Mouse (Mus musculus): ENCODE results near the gene Rpa1. TPM values are rescaled to one million over a fixed set of nuclear protein-coding genes. Genes with fewer than 3 reads are reported as not detected.

Gene Rpa1
- polyA plus RNA-seq, 1 experiment from 2014 or later: 85.0 TPM

DNA sequence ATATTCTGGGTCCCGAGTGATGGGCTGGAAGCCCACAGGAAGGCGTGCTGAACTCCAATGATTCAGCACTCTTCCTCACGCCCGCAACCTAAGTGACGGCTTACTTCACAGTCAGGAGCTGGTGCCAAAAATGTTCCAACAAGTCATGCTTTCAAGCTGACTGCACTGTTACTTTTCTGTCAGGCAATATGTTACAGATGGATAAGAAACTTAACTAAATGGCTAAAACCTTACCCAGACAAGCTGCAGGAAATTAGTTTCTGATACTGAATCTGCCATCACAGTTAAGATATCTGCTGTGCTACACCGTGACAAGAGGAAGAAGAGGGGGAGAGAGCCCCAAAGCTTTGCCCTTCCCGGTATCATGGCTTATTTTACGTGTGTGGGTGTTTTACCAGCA, 34.3 kb downstream of the Rpa1 start:
- ATAC-seq (ENCODE audit: low read depth): no peak
- 86% methylated on average over 8 of the region's 8 CpGs for WGBS
- Histone ChIP-seq H3K36me3 (ENCODE audit: control insufficient read depth, insufficient read depth, low read length) (peaks cover 86% of the 10 kb centered on the region), H3K27me3 (replicated peaks; ENCODE audit: control insufficient read depth, insufficient read depth, low read length) (no peaks in the 10 kb centered on the region), H3K9me3 (ENCODE audit: control insufficient read depth, low read length) (no peaks in the 10 kb centered on the region), H3K4me3 (ENCODE audit: low read depth, low read length) (no peak overlapping the region), H3K9ac (ENCODE audit: low read depth, low read length) (no peak overlapping the region), H3K4me1 (ENCODE audit: control insufficient read depth, insufficient read depth, low read length) (no peaks in the 10 kb centered on the region), H3K4me2 (ENCODE audit: low read depth, low read length) (no peak overlapping the region), H3K27ac (replicated peaks; ENCODE audit: low read depth, low read length) (no peak overlapping the region)
- no peak for DNase-seq (ENCODE audit: low spot score)

DNA sequence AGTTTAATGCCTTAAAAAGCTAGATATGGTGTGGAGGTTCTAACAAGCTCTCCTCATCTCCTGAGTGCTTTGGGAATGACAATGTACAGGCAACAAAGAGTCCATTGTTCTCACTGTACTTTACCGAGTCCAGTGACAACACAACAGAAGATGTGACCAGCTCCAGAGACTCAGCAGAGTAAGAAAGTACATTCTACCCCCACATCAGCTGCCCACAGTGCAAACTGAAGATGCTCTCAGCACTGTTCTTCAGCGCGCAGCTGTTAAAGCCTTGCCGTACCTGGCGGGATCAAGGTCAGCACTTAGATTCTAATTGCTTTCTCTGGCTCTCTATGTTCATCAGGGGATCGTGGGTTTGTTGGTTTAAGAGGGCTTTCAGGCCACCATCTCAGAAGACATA, 36.4 kb downstream of the Rpa1 start:
- no peak for DNase-seq (ENCODE audit: low spot score)
- Histone ChIP-seq H3K27ac (replicated peaks; ENCODE audit: low read depth, low read length) (no peak overlapping the region), H3K4me2 (ENCODE audit: low read depth, low read length) (no peak overlapping the region), H3K4me1 (ENCODE audit: control insufficient read depth, insufficient read depth, low read length) (no peaks in the 10 kb centered on the region), H3K9ac (ENCODE audit: low read depth, low read length) (no peak overlapping the region), H3K9me3 (ENCODE audit: control insufficient read depth, low read length) (no peaks in the 10 kb centered on the region), H3K27me3 (replicated peaks; ENCODE audit: control insufficient read depth, insufficient read depth, low read length) (no peaks in the 10 kb centered on the region), H3K4me3 (ENCODE audit: low read depth, low read length) (no peak overlapping the region), H3K36me3 (ENCODE audit: control insufficient read depth, insufficient read depth, low read length) (peaks cover 89% of the 10 kb centered on the region)
- WGBS: 88% methylated on average over 6 of the region's 6 CpGs
- ATAC-seq (ENCODE audit: low read depth): no peak

DNA sequence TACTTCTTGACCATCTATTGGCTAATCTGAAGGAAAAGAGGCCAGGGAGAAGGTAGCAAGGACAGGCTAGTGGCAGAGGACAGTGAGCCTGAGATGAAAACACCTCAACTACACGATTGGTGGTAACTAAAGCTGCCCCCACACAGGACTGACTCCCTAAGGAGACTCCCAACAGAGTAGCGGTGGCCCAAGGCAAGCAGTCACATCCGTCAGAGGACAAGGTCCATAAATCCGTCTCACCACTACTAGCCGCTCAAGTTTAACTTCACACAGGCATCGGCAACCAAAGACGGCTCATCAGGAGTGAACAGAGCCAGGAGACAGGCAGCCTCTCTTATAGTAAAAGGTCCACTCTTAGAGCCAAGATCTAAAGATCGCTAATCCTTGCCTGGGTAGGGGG, 37.3 kb downstream of the Rpa1 start:
- ATAC-seq (ENCODE audit: low read depth): no peak
- H3K4me2 ChIP-seq (ENCODE audit: low read depth, low read length): no peak overlapping the region

DNA sequence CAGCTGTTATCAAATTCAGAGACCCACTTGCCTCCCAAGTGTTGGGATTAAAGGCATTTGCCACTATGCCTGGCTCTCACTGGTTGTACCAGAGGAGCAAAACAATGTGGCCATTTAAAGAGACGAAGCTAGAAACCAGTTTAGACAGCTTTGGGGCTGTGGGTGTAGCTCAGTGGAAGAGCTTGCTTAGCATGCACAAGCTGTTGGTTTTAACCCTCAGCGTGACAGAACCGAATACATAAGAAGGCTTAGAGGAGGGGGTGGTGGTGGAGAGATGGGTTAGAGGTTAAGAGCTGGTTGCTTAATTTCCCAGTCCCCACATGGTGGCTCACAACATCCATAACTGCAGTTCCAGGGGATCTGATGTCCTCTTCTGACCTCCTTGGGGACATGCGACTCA, 39.5 kb downstream of the Rpa1 start:
- 0 out of 2 replicates have a peak, but pooled peaks have one; percentile 30 for ATAC-seq (ENCODE audit: low read depth)
- Histone ChIP-seq H3K4me3 (ENCODE audit: low read depth, low read length) (no peak overlapping the region), H3K9ac (ENCODE audit: low read depth, low read length) (no peak overlapping the region), H3K9me3 (ENCODE audit: control insufficient read depth, low read length) (no peaks in the 10 kb centered on the region), H3K27me3 (replicated peaks; ENCODE audit: control insufficient read depth, insufficient read depth, low read length) (no peaks in the 10 kb centered on the region), H3K27ac (replicated peaks; ENCODE audit: low read depth, low read length) (no peak overlapping the region), H3K36me3 (ENCODE audit: control insufficient read depth, insufficient read depth, low read length) (peaks cover 89% of the 10 kb centered on the region), H3K4me1 (ENCODE audit: control insufficient read depth, insufficient read depth, low read length) (no peaks in the 10 kb centered on the region), H3K4me2 (ENCODE audit: low read depth, low read length) (no peak overlapping the region)
- 77% methylated on average over 4 of the region's 4 CpGs for WGBS
- DNase-seq (ENCODE audit: low spot score): peak; percentile 45

More for the DNA sequence above, 37.3 kb downstream of the Rpa1 start:
- Histone ChIP-seq H3K9ac (ENCODE audit: low read depth, low read length) (no peak overlapping the region), H3K27ac (replicated peaks; ENCODE audit: low read depth, low read length) (no peak overlapping the region), H3K36me3 (ENCODE audit: control insufficient read depth, insufficient read depth, low read length) (peaks cover 93% of the 10 kb centered on the region), H3K9me3 (ENCODE audit: control insufficient read depth, low read length) (no peaks in the 10 kb centered on the region), H3K27me3 (replicated peaks; ENCODE audit: control insufficient read depth, insufficient read depth, low read length) (no peaks in the 10 kb centered on the region), H3K4me1 (ENCODE audit: control insufficient read depth, insufficient read depth, low read length) (no peaks in the 10 kb centered on the region), H3K4me3 (ENCODE audit: low read depth, low read length) (no peak overlapping the region)
- DNase-seq (ENCODE audit: low spot score): no peak
- 79% methylated on average over 8 of the region's 8 CpGs for WGBS

DNA sequence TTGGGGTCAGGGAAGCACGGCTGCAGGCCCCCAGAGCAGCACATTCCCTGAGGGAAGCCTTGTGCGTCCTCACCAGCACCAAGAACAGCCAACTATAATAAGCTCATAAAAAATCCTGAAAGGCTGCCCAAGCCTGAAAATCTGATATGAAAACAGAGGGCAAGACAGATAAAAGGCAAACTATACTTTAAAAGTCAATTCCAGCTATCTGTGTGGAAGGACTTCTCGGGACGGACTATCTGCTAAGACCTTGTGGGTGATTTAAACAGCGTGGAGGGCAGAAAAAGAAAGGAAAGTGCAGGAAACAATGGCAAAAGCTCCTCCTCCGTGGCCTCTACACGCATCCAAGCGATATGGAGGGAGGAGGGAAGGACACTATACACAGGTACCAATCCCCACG, 43.3 kb downstream of the Rpa1 start:
- Histone ChIP-seq H3K9me3 (ENCODE audit: control insufficient read depth, low read length) (no peaks in the 10 kb centered on the region), H3K36me3 (ENCODE audit: control insufficient read depth, insufficient read depth, low read length) (peaks cover 90% of the 10 kb centered on the region), H3K27me3 (replicated peaks; ENCODE audit: control insufficient read depth, insufficient read depth, low read length) (no peaks in the 10 kb centered on the region), H3K4me3 (ENCODE audit: low read depth, low read length) (no peak overlapping the region), H3K4me1 (ENCODE audit: control insufficient read depth, insufficient read depth, low read length) (no peaks in the 10 kb centered on the region), H3K9ac (ENCODE audit: low read depth, low read length) (no peak overlapping the region), H3K27ac (replicated peaks; ENCODE audit: low read depth, low read length) (no peak overlapping the region), H3K4me2 (ENCODE audit: low read depth, low read length) (no peak overlapping the region)
- no peak for ATAC-seq (ENCODE audit: low read depth)
- DNase-seq (ENCODE audit: low spot score): no peak
- WGBS: 85% methylated on average over 9 of the region's 9 CpGs

DNA sequence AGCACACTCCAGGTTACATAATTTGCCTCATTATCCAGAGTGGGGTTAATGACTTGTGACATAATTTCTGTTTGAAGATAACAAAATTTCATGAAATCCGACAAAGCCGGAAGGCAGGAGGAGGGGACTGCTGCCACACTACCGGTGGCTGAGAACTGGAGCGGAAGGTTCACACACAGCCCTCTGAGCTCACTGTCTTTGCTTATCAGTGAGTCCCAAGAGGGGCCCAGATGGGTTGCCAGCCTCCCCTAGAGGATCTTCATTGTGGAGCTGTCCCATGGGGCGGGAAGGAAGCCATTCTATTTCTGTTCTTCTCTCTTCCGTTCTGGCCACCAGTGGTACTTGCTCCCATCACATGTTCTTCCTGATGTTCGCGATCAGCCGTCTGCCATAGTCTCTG, 47.2 kb downstream of the Rpa1 start:
- no peak for DNase-seq (ENCODE audit: low spot score)
- Histone ChIP-seq H3K9me3 (ENCODE audit: control insufficient read depth, low read length) (no peaks in the 10 kb centered on the region), H3K4me3 (ENCODE audit: low read depth, low read length) (no peak overlapping the region), H3K4me1 (ENCODE audit: control insufficient read depth, insufficient read depth, low read length) (peaks cover 8% of the 10 kb centered on the region), H3K9ac (ENCODE audit: low read depth, low read length) (no peak overlapping the region), H3K27me3 (replicated peaks; ENCODE audit: control insufficient read depth, insufficient read depth, low read length) (no peaks in the 10 kb centered on the region), H3K36me3 (ENCODE audit: control insufficient read depth, insufficient read depth, low read length) (peaks cover 63% of the 10 kb centered on the region), H3K27ac (replicated peaks; ENCODE audit: low read depth, low read length) (no peak overlapping the region), H3K4me2 (ENCODE audit: low read depth, low read length) (no peak overlapping the region)
- WGBS: 91% methylated on average over 9 of the region's 9 CpGs
- no peak for ATAC-seq (ENCODE audit: low read depth)

DNA sequence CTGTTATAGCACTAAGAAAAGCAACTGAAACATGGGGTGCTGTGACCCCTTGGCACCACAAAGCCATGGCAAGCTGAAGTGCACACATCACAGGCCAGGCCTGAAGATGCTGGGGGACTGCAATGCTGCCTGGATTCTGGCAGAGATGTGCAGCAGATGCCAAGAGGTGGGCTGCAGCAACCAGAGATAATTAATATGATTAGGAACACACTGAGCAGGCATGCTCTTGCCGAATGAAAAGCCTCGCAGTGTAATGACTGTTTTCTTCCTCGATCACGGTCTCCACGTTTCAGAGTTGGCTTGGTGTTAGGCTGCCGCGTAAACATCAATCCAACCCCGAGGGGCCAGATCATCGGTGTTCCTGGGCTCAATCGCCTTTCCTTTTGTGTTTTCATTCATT, 48.3 kb downstream of the Rpa1 start:
- Histone ChIP-seq H3K27ac (replicated peaks; ENCODE audit: low read depth, low read length) (no peak overlapping the region), H3K27me3 (replicated peaks; ENCODE audit: control insufficient read depth, insufficient read depth, low read length) (no peaks in the 10 kb centered on the region), H3K4me1 (ENCODE audit: control insufficient read depth, insufficient read depth, low read length) (peaks cover 8% of the 10 kb centered on the region), H3K9ac (ENCODE audit: low read depth, low read length) (no peak overlapping the region), H3K4me3 (ENCODE audit: low read depth, low read length) (no peak overlapping the region), H3K9me3 (ENCODE audit: control insufficient read depth, low read length) (no peaks in the 10 kb centered on the region), H3K4me2 (ENCODE audit: low read depth, low read length) (no peak overlapping the region), H3K36me3 (ENCODE audit: control insufficient read depth, insufficient read depth, low read length) (peaks cover 52% of the 10 kb centered on the region)
- ATAC-seq (ENCODE audit: low read depth) (0 out of 2 replicates have a peak, but pooled peaks have one; percentile 30), DNase-seq (ENCODE audit: low spot score) (no peak)
- 70% methylated on average over 10 of the region's 10 CpGs for WGBS

DNA sequence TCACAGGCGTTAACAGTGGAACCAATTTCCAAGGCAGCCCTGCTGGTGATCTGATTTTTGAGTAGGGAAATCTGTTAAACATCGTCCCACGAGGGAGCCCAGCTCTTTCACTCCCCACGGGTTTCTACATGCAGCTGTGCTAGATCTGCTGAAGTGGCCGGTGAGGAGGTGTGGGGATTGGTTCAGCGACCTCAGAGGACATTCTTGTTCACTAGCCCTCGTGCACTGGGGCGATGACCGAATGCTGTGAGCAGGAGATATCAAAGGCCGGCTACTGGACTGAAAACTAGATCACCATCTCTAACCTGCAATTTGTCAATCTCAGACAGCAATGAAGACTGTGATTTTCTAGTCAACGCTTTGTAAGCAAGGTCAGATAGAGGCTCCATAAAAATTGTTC, 49.6 kb downstream of the Rpa1 start:
- WGBS: 45% methylated on average over 11 of the region's 11 CpGs
- H3K36me3 ChIP-seq (ENCODE audit: control insufficient read depth, insufficient read depth, low read length): peaks cover 44% of the 10 kb centered on the region
- peaks cover 8% of the 10 kb centered on the region for H3K4me1 ChIP-seq (ENCODE audit: control insufficient read depth, insufficient read depth, low read length)
- no peak overlapping the region for H3K4me2 ChIP-seq (ENCODE audit: low read depth, low read length)
- no peaks in the 10 kb centered on the region for H3K9me3 ChIP-seq (ENCODE audit: control insufficient read depth, low read length)
- H3K4me3 ChIP-seq (ENCODE audit: low read depth, low read length): no peak overlapping the region
- ATAC-seq (ENCODE audit: low read depth) (no peak), DNase-seq (ENCODE audit: low spot score) (no peak)
- no peak overlapping the region for H3K27ac ChIP-seq (replicated peaks; ENCODE audit: low read depth, low read length)
- 0 out of 2 replicates have a peak, but pooled peaks cover 4% of the 10 kb centered on the region for H3K27me3 ChIP-seq (replicated peaks; ENCODE audit: control insufficient read depth, insufficient read depth, low read length)
- H3K9ac ChIP-seq (ENCODE audit: low read depth, low read length): peak overlapping the region; percentile 38; the same call in 1 of the 2 replicates

DNA sequence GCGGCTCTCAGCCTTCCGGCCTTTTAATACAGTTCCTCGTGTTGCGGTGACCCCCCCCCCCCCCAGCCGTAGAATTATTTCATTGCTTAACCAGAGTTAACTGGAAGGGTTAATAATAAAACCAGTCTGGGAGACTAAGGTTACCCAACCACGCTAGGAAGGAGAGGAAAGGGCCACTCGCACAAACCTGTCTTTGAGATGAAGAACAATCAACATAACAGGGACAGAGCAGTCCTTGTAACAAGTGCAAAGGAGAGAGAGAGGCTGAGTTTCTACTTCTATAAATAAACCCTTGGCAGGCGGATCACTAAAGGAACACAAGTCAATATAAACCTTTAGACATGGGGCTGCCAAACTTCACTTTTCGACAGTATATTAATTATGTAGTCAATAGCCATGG, 50.5 kb downstream of the Rpa1 start:
- Histone ChIP-seq H3K27me3 (replicated peaks; ENCODE audit: control insufficient read depth, insufficient read depth, low read length) (peaks cover 6% of the 10 kb centered on the region; the same call in 1 of the 2 replicates), H3K4me3 (ENCODE audit: low read depth, low read length) (no peak overlapping the region), H3K36me3 (ENCODE audit: control insufficient read depth, insufficient read depth, low read length) (peaks cover 36% of the 10 kb centered on the region), H3K9ac (ENCODE audit: low read depth, low read length) (no peak overlapping the region), H3K4me1 (ENCODE audit: control insufficient read depth, insufficient read depth, low read length) (peaks cover 8% of the 10 kb centered on the region), H3K4me2 (ENCODE audit: low read depth, low read length) (no peak overlapping the region), H3K27ac (replicated peaks; ENCODE audit: low read depth, low read length) (no peak overlapping the region), H3K9me3 (ENCODE audit: control insufficient read depth, low read length) (no peaks in the 10 kb centered on the region)
- DNase-seq (ENCODE audit: low spot score) (no peak), ATAC-seq (ENCODE audit: low read depth) (no peak)
- WGBS: 64% methylated on average over 9 of the region's 9 CpGs

Data from embryonic facial prominence, embryonic 14.5 days (tissue).